Mouse (Mus musculus) heart, adult 8-10 months (tissue): ENCODE data around the gene Htr1d. TPM values are rescaled to one million over a fixed set of nuclear protein-coding genes. Genes with fewer than 3 reads are reported as not detected.

ENCODE experiments used
- DNase-seq: peaks from one replicate; pipeline ENCODE4 v3.0.0; 2022; ENCODE audit warnings: low spot score
- total RNA-seq, 4 experiments: library from RNA; stranded (reverse); gene quantifications; 2 replicates each; pipeline ENCODE4 v1.2.4; 2022

The Htr1d gene
- total RNA-seq: not detected

- no peak for DNase-seq
These were observed at the start of gene Htr1d for GRCm38 (mm10) chr4:136423224-136423623. TSS of gene Htr1d (plus strand) at chr4:136423524.

GRCm38 (mm10) chr4:136377001-136377400, 46.3 kb upstream of the Htr1d start:
- no peak for DNase-seq

GRCm38 (mm10) chr4:136383052-136383451, 40.3 kb upstream of the Htr1d start:
- no peak for DNase-seq

GRCm38 (mm10) chr4:136383839-136384238, 39.5 kb upstream of the Htr1d start:
- no peak for DNase-seq

- no peak for DNase-seq
These were observed 36.1 kb upstream of the Htr1d start for GRCm38 (mm10) chr4:136387261-136387660.

GRCm38 (mm10) chr4:136401806-136402205, 21.5 kb upstream of the Htr1d start:
- no peak for DNase-seq

GRCm38 (mm10) chr4:136407831-136408230, 15.5 kb upstream of the Htr1d start:
- DNase-seq: no peak

- DNase-seq: no peak
These were observed 11.1 kb upstream of the Htr1d start for GRCm38 (mm10) chr4:136411995-136412765.

GRCm38 (mm10) chr4:136415477-136415876, 7.8 kb upstream of the Htr1d start:
- DNase-seq: no peak

- no peak for DNase-seq
These were observed 4.4 kb upstream of the Htr1d start for GRCm38 (mm10) chr4:136418962-136419361.

GRCm38 (mm10) chr4:136419386-136419785, 3.9 kb upstream of the Htr1d start:
- DNase-seq: no peak

- no peak for DNase-seq
These were observed 1.0 kb downstream of the Htr1d start for GRCm38 (mm10) chr4:136424120-136424999.

- no peak for DNase-seq
These were observed 1.6 kb downstream of the Htr1d start for GRCm38 (mm10) chr4:136425000-136425288.

GRCm38 (mm10) chr4:136430609-136431375, 7.5 kb downstream of the Htr1d start:
- no peak for DNase-seq

- DNase-seq: peak; percentile 41
These were observed 8.0 kb downstream of the Htr1d start for GRCm38 (mm10) chr4:136431376-136431693.

- no peak for DNase-seq
These were observed 10.7 kb downstream of the Htr1d start for GRCm38 (mm10) chr4:136434029-136434428.

- no peak for DNase-seq
These were observed 15.8 kb downstream of the Htr1d start for GRCm38 (mm10) chr4:136439106-136439505.

- no peak for DNase-seq
These were observed 18.2 kb downstream of the Htr1d start for GRCm38 (mm10) chr4:136441354-136442043.

GRCm38 (mm10) chr4:136444561-136444960, 21.2 kb downstream of the Htr1d start:
- DNase-seq: no peak

GRCm38 (mm10) chr4:136449795-136450194, 26.5 kb downstream of the Htr1d start:
- no peak for DNase-seq

GRCm38 (mm10) chr4:136450271-136450670, 26.9 kb downstream of the Htr1d start:
- no peak for DNase-seq

- DNase-seq: no peak
These were observed 28.2 kb downstream of the Htr1d start for GRCm38 (mm10) chr4:136451564-136451963.
